Mouse (Mus musculus): ENCODE measurements around the gene Nexn. TPM values are rescaled to one million over a fixed set of nuclear protein-coding genes. Genes with fewer than 3 reads are reported as not detected.
A peak's percentile ranks its signal among the peaks of the same experiment; 100 is the strongest.

Nexn gene
- polyA plus RNA-seq, 1 experiment from 2014 or later = 1.7 TPM

GRCm38 (mm10) chr3:152235238-152235637, 30.9 kb downstream of the Nexn start:
- Histone ChIP-seq H3K36me3 (ENCODE audit: inconsistent target) (peaks cover 36% of the 10 kb centered on the region; the same call in 1 of the 2 replicates), H3K27ac (no peak overlapping the region), H3K4me3 (ENCODE audit: inconsistent target) (no peak overlapping the region), H3K79me2 (ENCODE audit: inconsistent target) (no peaks in the 10 kb centered on the region; the same call in 1 of the 2 replicates)
- 89% methylated on average over 1 of the region's 1 CpGs for WGBS (ENCODE audit: missing documents)

GRCm38 (mm10) chr3:152231333-152232100, 34.6 kb downstream of the Nexn start:
- Histone ChIP-seq H3K27ac (no peak overlapping the region), H3K36me3 (ENCODE audit: inconsistent target) (peaks cover 64% of the 10 kb centered on the region)
- WGBS (ENCODE audit: missing documents) = 87% methylated on average over 6 of the region's 6 CpGs

DNA sequence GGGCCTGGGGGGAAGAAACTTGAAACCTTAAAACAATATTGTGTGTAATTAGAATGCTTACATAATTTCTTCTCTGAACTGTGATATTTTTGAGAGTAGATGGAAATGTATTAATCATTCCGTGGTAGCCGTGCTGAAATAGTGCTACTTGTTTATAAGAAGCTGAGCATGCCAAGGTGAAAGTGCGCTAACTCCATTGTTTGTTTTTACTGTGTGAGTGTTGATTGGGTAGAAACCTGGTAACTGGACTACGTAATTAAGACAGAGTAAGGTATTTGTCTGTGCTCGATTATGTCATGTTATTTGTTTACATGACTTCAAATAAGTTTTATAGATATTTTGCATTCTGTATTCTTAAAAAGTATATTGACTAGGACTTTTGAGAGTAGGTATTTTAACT, 36.9 kb downstream of the Nexn start:
- Histone ChIP-seq H3K36me3 (ENCODE audit: inconsistent target) (peaks cover 79% of the 10 kb centered on the region), H3K27ac (no peak overlapping the region), H3K4me3 (ENCODE audit: inconsistent target) (no peak overlapping the region), H3K79me2 (ENCODE audit: inconsistent target) (peaks cover 24% of the 10 kb centered on the region; the same call in 1 of the 2 replicates)
- 94% methylated on average over 5 of the region's 5 CpGs for WGBS (ENCODE audit: missing documents)

More at GRCm38 (mm10) chr3:152231333-152232100, 34.6 kb downstream of the Nexn start:
- Histone ChIP-seq H3K79me2 (ENCODE audit: inconsistent target) (peaks cover 24% of the 10 kb centered on the region; the same call in 1 of the 2 replicates), H3K4me3 (ENCODE audit: inconsistent target) (no peak overlapping the region)

- WGBS (ENCODE audit: missing documents) = 93% methylated on average over 7 of the region's 7 CpGs
- H3K27ac ChIP-seq = no peak overlapping the region
- H3K79me2 ChIP-seq (ENCODE audit: inconsistent target) = peaks cover 27% of the 10 kb centered on the region; the same call in 1 of the 2 replicates
- H3K4me3 ChIP-seq (ENCODE audit: inconsistent target) = no peak overlapping the region
- peaks cover 83% of the 10 kb centered on the region for H3K36me3 ChIP-seq (ENCODE audit: inconsistent target)
Measured at GRCm38 (mm10) chr3:152228843-152229242, 37.3 kb downstream of the Nexn start.

DNA sequence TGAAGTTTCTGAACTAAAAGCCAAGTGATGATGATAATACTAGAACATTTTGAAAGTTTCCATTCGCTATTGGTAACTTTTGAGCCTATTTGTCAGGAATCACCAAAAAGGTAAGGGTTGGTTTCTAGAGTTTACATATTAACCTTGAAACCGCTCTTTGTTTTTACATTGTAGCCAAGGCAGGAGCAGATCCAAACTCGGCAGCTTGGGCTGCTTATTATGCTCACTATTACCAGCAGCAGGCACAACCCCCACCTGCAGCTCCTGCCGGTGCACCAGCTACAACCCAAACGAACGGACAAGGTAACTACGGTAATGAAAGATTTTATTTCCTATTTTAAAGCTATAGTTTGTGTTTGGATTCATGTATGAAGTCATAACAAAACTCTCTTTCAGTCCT, 40.2 kb downstream of the Nexn start:
- Histone ChIP-seq H3K27ac (no peak overlapping the region), H3K4me3 (ENCODE audit: inconsistent target) (no peak overlapping the region), H3K79me2 (ENCODE audit: inconsistent target) (peaks cover 49% of the 10 kb centered on the region; the same call in 1 of the 2 replicates), H3K36me3 (ENCODE audit: inconsistent target) (peaks cover 90% of the 10 kb centered on the region)
- 98% methylated on average over 7 of the region's 7 CpGs for WGBS (ENCODE audit: missing documents)

DNA sequence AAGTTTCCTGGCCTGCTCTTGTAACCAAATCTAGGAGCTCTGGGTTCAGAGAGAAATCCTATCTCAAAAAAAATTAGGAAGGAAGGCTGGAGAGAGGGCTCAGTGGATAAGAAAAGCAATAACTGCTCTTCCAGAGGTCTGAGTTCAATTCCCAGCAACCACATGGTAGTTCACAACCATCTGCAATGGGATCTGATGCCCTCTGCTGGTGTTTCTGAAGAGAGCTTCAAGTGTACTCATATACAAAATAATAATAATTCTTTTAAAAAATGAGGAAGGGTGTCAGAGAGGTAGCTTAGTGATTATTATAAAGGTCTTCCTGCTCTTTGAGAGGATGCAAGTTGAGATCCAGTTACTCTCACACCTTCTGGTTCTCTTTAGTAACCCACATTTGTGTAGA, 41.2 kb downstream of the Nexn start:
- Histone ChIP-seq H3K4me3 (ENCODE audit: inconsistent target) (no peak overlapping the region), H3K79me2 (ENCODE audit: inconsistent target) (peaks cover 56% of the 10 kb centered on the region; the same call in 1 of the 2 replicates), H3K36me3 (ENCODE audit: inconsistent target) (peaks cover 97% of the 10 kb centered on the region), H3K27ac (no peak overlapping the region)

- WGBS (ENCODE audit: missing documents) = 14% methylated on average over 3 of the region's 3 CpGs
- Histone ChIP-seq H3K79me2 (ENCODE audit: inconsistent target) (peaks cover 87% of the 10 kb centered on the region), H3K27ac (no peak overlapping the region), H3K4me3 (ENCODE audit: inconsistent target) (no peak overlapping the region), H3K36me3 (ENCODE audit: inconsistent target) (peaks cover 22% of the 10 kb centered on the region)
Measured at GRCm38 (mm10) chr3:152213416-152213815, 52.7 kb downstream of the Nexn start.

- 0% methylated on average over 7 of the region's 7 CpGs for WGBS (ENCODE audit: missing documents)
- H3K4me3 ChIP-seq (ENCODE audit: inconsistent target) = peak overlapping the region; percentile 67
- H3K36me3 ChIP-seq (ENCODE audit: inconsistent target) = peaks cover 6% of the 10 kb centered on the region; the same call in 1 of the 2 replicates
- H3K79me2 ChIP-seq (ENCODE audit: inconsistent target) = peaks cover 72% of the 10 kb centered on the region
- peak overlapping the region; percentile 65 for H3K27ac ChIP-seq
Measured at GRCm38 (mm10) chr3:152211731-152212279, 54.3 kb downstream of the Nexn start.

GRCm38 (mm10) chr3:152210728-152211391, 55.3 kb downstream of the Nexn start:
- WGBS (ENCODE audit: missing documents) = under 1% methylated on average over 68 of the region's 68 CpGs
- Histone ChIP-seq H3K4me3 (ENCODE audit: inconsistent target) (peak overlapping the region; percentile 67), H3K79me2 (ENCODE audit: inconsistent target) (peaks cover 63% of the 10 kb centered on the region), H3K36me3 (ENCODE audit: inconsistent target) (no peaks in the 10 kb centered on the region), H3K27ac (peak overlapping the region; percentile 73)

- under 1% methylated on average over 83 of the region's 85 CpGs for WGBS (ENCODE audit: missing documents)
- Histone ChIP-seq H3K27ac (peak within 1 kb of the TSS; percentile 73), H3K4me3 (ENCODE audit: inconsistent target) (peak within 1 kb of the TSS; percentile 67), H3K79me2 (ENCODE audit: inconsistent target) (peaks cover 55% of the 10 kb centered on the region), H3K36me3 (ENCODE audit: inconsistent target) (no peaks in the 10 kb centered on the region)
Measured at GRCm38 (mm10) chr3:152209967-152210634, 56.0 kb downstream of the Nexn start, which contains the start of the genes Dnajb4 and Fubp1. Gene Dnajb4, minus strand, starts transcription at chr3:152210302. Gene Fubp1, plus strand, starts transcription at chr3:152210422.

DNA sequence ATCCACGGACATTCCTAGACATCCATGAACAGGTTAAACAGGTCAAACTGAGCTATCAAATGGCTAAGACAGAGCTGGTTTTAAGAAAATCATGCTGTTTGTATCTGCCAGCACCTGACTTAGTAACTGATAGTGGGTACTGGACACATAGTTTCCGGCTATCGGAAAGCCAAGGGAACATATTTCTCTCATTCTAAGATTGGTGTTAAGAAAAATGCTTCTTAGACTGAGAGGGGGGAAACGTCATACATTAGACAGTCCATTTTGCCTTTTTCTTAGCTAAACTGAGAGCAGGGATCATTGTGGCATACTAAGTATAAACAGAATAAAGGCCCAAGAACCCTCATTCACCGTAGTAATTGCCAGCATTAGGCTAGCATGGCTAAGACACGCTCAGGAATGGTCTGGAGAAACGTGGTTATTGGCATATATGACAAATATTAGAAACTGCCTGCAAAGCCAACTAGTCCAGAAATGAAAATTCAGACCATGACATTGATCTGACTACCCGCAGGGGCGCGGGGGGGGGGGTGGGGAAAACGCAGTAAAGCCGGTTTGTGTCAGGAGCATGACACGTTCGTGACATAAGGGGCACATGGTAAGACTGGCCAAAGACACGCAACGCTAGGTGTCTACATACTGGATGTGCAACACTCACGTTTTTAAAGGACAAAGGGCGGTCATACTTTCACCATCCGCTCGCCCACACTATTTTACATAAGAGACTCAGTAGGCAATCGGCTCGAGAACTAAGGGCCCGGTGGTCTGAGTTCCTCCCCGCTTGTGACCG, 56.8 kb downstream of the Nexn start:
- Histone ChIP-seq H3K4me3 (ENCODE audit: inconsistent target) (peak overlapping the region; percentile 60), H3K27ac (peak overlapping the region; percentile 73), H3K79me2 (ENCODE audit: inconsistent target) (peaks cover 48% of the 10 kb centered on the region), H3K36me3 (ENCODE audit: inconsistent target) (no peaks in the 10 kb centered on the region)
- WGBS (ENCODE audit: missing documents) = 5% methylated on average over 25 of the region's 25 CpGs

GRCm38 (mm10) chr3:152208096-152208885, 57.9 kb downstream of the Nexn start:
- Histone ChIP-seq H3K27ac (no peak overlapping the region), H3K4me3 (ENCODE audit: inconsistent target) (no peak overlapping the region), H3K79me2 (ENCODE audit: inconsistent target) (peaks cover 37% of the 10 kb centered on the region), H3K36me3 (ENCODE audit: inconsistent target) (no peaks in the 10 kb centered on the region)
- WGBS (ENCODE audit: missing documents) = 93% methylated on average over 7 of the region's 7 CpGs

GRCm38 (mm10) chr3:152207156-152207555, 59.0 kb downstream of the Nexn start:
- no peak overlapping the region for H3K4me3 ChIP-seq (ENCODE audit: inconsistent target)
- H3K27ac ChIP-seq = no peak overlapping the region
- WGBS (ENCODE audit: missing documents) = 98% methylated on average over 4 of the region's 4 CpGs
- peaks cover 26% of the 10 kb centered on the region for H3K79me2 ChIP-seq (ENCODE audit: inconsistent target)
- H3K36me3 ChIP-seq (ENCODE audit: inconsistent target) = no peaks in the 10 kb centered on the region
